Mouse (Mus musculus): ENCODE results near the gene Ugt1a9. TPM values are rescaled to one million over a fixed set of nuclear protein-coding genes. Genes with fewer than 3 reads are reported as not detected.

Ugt1a9 gene
- total RNA-seq, 2 experiments from 2014 or later = not detected

DNA sequence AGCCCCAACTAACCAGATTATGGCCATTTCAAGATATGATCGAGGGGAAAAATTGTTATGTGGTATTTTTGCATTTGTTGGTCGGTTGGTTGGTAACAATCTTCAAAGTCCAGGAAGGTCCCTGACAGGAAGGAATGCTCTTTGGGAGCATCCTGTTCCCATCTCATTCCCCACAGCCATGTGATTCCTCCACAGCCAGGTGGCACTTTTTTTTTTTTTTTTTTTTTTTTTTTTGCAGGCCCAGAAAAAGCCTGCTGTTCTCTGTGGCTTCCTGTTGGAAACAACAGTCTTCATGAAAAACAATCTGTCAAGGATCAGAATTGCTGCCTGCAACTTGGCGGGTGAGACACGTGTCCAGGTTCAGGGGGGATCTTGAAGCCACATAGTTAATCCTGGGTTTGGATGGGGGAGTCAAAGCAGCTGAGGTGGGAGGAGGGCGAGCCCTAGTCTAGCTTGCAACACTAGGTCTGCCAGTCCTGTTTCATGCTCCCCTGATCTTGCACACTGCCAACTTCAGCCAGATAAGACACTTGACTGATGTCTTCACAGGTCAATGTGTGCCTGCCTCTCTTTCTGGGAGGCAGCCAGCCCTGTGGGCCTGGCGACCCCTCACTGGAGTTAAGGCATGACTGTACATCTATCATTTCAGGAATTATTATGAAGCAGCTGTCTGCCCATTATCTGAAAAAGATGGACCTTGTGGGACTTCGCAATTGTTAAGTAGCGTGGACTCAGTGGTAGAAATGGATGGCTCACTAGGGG lies 188.5 kb downstream of the Ugt1a9 start:
- intact Hi-C loops (cut with DNase I) = no loop called here
- no peak for DNase-seq
- Histone ChIP-seq H3K4me3 (no peak overlapping the region), H3K27ac (no peak overlapping the region)
- no peak for TF ChIP-seq CTCF (IDR thresholded peaks at IDR 0.05)

DNA sequence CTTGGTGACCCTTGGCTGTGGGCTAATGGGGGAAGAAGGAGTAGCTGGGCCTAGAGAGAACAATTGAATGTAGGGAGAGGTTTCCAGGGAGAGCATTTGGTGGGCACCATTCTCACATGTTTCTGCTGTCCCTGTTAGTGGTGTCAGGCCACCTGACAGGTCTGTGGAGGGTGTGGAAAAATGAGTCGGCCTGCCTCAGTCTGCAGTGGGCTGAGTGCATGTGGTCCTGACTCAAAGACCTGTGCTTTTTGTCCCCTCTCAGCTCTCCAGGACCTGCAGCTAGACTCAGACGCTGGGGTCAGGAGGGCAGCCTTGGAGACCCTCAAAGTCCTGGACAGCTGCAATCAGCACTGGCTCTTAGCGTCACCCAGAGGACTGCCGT lies 189.0 kb downstream of the Ugt1a9 start:
- Histone ChIP-seq H3K4me3 (no peak overlapping the region), H3K27ac (no peak overlapping the region)
- DNase-seq = no peak
- no peak for TF ChIP-seq CTCF (IDR thresholded peaks at IDR 0.05)
- intact Hi-C loops (cut with DNase I) = no loop called here

DNA sequence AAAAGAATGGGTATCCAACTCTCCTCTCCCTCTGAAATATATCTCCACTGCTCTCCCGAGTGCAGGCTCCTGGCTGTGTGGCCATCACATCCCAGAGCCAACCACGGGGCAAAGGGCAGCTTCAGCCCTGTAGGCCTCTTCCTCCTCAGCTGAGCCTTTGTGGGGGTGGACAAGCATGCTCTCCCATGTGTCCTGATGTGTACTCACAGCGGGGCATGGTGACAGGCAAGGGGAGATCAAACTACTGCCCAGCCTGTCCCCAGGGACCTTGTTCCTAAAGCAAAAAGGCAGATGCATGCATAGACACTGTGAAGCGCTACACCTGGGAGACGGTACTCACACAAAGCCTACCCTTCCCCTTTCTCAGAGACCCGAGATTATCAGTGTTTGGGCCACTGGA lies 189.5 kb downstream of the Ugt1a9 start:
- H3K4me3 ChIP-seq = no peak overlapping the region
- DNase-seq = no peak
- intact Hi-C loops (cut with DNase I) = no loop called here
- no peak for TF ChIP-seq CTCF (IDR thresholded peaks at IDR 0.05)
- no peak overlapping the region for H3K27ac ChIP-seq

DNA sequence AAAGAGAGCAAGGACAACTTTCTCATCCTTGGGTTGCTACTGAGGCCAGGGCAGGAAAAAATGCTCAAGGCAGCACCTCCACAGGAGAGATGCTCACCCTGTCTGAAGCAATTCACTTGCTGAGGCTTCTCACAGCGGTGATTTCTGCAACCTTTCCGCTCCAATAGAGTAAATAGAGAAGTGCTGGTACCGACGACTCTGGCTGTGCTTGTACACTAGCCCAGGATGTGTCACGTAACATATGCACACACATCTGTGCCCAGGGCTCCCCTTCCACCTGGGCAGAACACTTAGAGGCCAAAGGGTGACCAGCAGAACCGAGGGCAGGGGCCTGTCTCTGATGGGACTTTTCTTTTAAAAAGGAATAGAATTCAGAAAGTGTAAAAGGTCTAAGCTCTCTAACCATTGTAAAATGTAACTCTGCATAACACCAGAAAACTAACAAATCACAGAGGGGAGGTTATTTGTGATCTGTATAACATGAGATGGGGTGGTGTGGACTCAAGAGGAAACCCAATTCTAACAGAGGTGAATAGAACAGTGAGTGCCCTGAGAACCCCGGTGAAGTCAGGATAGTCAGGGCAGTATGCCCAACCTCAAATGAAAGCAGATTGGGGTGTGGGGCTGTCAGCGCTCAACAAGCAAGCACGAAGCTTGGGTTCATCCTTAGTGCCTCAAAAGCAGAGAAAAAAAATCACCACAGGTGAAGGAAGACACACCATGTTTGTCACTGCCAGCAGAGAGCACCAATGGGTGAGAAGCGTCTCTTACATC lies 190.2 kb downstream of the Ugt1a9 start:
- intact Hi-C loops (cut with DNase I) = no loop called here
- TF ChIP-seq CTCF (IDR thresholded peaks at IDR 0.05) = no peak
- no peak for DNase-seq
- no peak overlapping the region for H3K4me3 ChIP-seq
- H3K27ac ChIP-seq = no peak overlapping the region

DNA sequence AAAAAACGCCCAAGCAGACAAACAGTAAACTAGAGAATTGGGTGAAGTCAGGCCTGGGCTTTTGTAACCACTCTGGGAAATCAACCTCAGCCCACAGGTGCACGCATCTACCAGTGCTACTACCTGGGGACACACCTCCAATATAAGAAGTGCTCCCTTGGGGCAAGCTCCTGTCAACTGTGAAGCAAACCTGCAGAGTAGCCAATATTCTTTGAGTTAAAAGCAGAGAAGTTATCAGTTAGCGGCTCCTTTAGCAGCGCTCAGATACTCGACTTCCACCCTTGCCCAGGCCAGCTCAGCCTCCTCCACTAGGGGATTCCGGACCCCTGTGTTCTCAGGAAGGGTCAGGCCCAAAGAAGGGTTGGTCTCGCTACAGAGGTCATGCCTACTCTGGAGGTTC lies 191.1 kb downstream of the Ugt1a9 start:
- intact Hi-C loops (cut with DNase I) = no loop called here
- TF ChIP-seq CTCF (IDR thresholded peaks at IDR 0.05) = no peak
- Histone ChIP-seq H3K4me3 (no peak overlapping the region), H3K27ac (no peak overlapping the region)
- DNase-seq = no peak

DNA sequence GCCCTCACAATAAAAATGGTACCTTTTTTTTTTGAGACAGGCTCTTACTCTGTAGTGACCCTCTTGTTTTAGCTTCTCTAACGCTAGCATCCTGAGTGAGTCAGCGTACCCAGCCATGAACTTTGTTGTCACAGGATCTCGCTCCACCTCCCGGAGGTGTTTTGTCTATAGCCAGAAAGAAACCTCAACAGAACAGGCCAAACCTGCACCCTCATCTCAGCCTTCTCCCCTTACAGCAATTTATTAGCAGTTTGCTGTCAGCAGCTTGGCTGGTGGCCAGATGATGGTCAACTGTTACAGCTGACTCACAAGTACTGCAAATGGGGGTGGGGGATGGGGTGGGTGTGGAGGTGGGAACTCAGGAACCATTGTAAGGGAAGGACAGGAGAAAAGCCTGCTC lies 191.7 kb downstream of the Ugt1a9 start:
- no peak for TF ChIP-seq CTCF (IDR thresholded peaks at IDR 0.05)
- H3K4me3 ChIP-seq = no peak overlapping the region
- intact Hi-C loops (cut with DNase I) = no loop called here
- no peak overlapping the region for H3K27ac ChIP-seq
- DNase-seq = no peak

DNA sequence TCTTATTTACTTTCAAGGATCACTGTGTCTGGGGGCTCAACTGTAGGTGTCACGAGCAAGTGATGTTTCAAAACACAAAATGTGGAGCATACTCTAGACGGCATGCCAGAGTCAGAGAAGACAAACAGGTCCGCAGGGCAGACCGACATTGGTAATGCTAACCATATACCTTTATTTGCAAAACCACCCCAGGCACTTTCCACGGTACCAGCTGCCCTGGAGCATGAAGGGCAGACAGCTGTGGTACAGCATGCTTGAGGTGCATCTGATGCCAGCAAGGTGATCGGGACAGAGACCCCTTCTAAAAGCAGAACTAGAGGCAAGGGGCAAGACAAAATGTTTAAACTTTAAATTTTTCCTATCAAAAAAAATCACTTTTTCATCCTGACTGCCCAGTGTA lies 192.4 kb downstream of the Ugt1a9 start:
- Histone ChIP-seq H3K4me3 (no peak overlapping the region), H3K27ac (no peak overlapping the region)
- DNase-seq = no peak

DNA sequence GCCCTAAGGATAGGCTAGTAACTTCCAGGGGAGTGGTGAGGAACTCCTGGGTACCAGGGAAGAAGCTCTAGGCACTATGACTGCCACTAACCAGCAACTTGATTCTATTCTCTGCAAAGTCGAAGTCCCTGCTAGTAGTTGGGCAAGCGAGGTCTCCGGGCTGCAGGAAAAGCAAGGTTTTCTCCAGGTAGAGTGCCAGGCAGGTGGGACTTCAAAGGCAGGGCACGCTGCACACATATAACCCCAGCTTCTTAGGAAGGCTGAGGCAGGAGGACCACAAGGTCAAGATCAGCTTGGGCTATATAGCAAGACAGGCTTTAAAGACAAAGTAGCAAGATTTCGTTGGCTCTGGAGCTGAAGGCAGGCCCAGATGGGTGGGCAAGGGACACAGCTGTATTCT lies 193.2 kb downstream of the Ugt1a9 start:
- intact Hi-C loops (cut with DNase I) = no loop called here
- DNase-seq = no peak
- Histone ChIP-seq H3K27ac (no peak overlapping the region), H3K4me3 (no peak overlapping the region)
- no peak for TF ChIP-seq CTCF (IDR thresholded peaks at IDR 0.05)

More for the DNA sequence above, 192.4 kb downstream of the Ugt1a9 start:
- no peak for TF ChIP-seq CTCF (IDR thresholded peaks at IDR 0.05)
- intact Hi-C loops (cut with DNase I) = no loop called here

DNA sequence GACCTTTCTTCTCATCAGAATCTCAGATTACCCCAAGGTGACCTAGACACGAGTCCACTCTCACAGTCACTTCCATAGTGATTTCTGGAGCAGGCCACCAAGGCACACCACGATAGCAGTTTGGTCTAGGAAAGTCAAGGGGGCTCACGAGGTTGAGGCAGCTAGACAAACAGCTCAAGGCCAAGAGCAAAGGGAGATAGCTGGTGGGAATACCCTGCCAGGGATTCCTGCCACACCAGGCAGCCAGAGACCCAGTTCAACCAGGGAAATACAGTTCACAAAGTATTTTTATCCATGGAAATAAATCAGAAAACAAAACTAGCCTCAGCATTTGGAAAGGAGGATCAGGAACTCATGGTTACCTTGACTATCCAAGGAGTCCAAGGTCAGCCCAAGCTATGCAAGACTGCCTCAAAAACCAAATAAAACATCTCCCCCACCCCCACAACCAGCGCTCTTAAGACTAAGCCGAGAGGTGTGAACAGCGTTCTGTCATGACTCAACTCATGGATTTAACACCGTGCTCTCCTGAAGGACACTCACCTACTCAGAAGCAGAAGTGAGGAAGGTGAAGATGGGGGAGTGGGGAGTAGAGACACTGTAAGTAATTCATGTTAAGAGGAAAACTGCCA lies 193.8 kb downstream of the Ugt1a9 start:
- TF ChIP-seq CTCF (IDR thresholded peaks at IDR 0.05) = no peak
- H3K4me3 ChIP-seq = no peak overlapping the region
- no peak for DNase-seq
- H3K27ac ChIP-seq = no peak overlapping the region
- intact Hi-C loops (cut with DNase I) = no loop called here

DNA sequence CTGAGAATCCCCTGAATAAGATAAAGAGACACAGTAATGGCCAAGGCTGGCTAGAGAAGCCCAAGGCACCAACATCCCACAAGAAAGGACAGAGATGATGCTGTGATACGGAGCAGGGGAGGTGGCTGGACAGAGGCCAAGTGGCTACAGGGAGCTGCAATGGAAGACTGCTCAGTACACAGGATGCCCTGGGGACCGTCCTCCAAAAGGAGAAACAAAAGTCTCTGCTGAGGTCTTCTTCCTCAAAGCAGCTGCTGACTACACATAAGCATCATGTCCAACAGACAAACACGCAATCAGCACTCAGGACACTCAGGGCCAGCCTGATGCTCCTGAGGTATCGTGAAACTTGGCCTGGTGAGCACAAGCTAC lies 194.3 kb downstream of the Ugt1a9 start:
- DNase-seq = no peak

DNA sequence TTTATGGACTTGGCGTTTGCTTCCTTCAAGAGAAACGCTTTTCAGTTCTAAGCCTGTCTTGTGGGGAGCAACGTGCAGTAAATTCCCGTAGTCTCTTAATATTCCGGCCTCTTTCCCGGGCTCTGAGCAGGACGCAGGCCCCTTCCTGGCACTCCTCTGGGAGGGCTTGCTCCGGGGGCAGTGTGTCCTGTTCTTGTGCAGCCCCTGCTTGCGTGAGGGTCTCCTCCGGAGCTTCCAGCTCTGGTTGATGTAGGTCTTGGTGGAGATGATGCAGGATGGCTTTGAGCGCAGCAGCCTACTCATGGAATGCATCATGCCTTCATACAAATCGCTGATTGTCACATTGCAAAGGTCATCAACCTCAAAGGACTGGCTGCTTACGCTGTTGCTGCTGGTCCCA lies 195.5 kb downstream of the Ugt1a9 start:
- H3K27ac ChIP-seq = no peak overlapping the region

More for the DNA sequence above, 194.3 kb downstream of the Ugt1a9 start:
- Histone ChIP-seq H3K27ac (no peak overlapping the region), H3K4me3 (no peak overlapping the region)
- no peak for TF ChIP-seq CTCF (IDR thresholded peaks at IDR 0.05)
- intact Hi-C loops (cut with DNase I) = no loop called here

DNA sequence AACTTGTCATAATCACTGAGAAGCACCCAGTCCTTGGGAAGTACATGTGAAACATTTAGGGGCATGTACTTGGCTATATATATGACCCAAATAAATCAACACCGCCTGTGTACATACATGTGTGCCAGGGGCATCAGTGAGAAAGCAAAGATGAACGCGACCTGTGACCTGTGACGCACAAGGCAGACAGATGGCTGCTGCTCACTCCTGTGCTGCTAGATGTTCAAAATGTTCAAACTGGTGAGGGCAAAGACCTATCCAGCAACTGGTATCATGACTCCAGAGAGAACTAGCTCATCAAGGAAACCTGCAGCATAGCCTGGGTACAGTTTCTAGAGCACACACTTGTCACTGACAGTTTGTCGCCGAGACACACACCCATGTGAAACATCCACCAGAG lies 196.9 kb downstream of the Ugt1a9 start:
- DNase-seq = no peak
- no peak overlapping the region for H3K27ac ChIP-seq
- TF ChIP-seq CTCF (IDR thresholded peaks at IDR 0.05) = no peak
- intact Hi-C loops (cut with DNase I) = no loop called here
- no peak overlapping the region for H3K4me3 ChIP-seq

More for the DNA sequence above, 195.5 kb downstream of the Ugt1a9 start:
- no peak overlapping the region for H3K4me3 ChIP-seq
- no peak for DNase-seq
- intact Hi-C loops (cut with DNase I) = no loop called here
- no peak for TF ChIP-seq CTCF (IDR thresholded peaks at IDR 0.05)

DNA sequence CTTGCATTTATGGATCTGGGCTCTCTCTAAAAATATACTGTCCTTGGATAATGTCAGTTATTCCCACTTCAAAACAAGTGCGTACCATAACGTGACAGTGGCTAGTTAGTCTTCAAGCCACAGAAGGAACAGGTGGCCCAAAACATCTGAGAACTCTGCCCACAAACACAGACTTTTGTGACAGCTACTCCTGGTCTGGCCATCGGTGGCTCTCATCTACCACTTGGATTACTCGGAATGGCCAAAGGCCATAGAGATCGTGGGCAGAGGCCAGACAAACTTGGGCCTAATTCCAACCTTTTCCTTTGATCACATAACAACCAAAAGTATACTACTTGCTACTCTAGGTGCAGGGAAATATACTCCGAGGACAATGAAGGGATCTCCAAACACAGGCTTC lies 197.5 kb downstream of the Ugt1a9 start:
- intact Hi-C loops (cut with DNase I) = no loop called here
- no peak for TF ChIP-seq CTCF (IDR thresholded peaks at IDR 0.05)
- no peak for DNase-seq
- Histone ChIP-seq H3K4me3 (no peak overlapping the region), H3K27ac (no peak overlapping the region)

Other genes starting within 250 kb of the Ugt1a9 start
- 10 to 100 TPM; 31.3 to 32.9 TPM for gene Dgkd, start 217.5 kb upstream of the Ugt1a9 start, total RNA-seq (2021)
- gene Usp40, start 62.2 kb upstream of the Ugt1a9 start, total RNA-seq (2021) = 10 to 100 TPM; 10.1 to 10.5 TPM
- gene Ugt1a10, start 15.4 kb upstream of the Ugt1a9 start, total RNA-seq (2021) = not detected
- not detected for gene Ugt1a8, start 17.0 kb downstream of the Ugt1a9 start, total RNA-seq (2021)
- gene Ugt1a7c, start 24.3 kb downstream of the Ugt1a9 start, total RNA-seq (2021) = under 1 TPM in 1 of 2 experiments, not detected in 1; 0.59 TPM
- gene Ugt1a6b, start 32.5 kb downstream of the Ugt1a9 start, total RNA-seq (2021) = under 1 TPM; 0.17 to 0.46 TPM
- gene Ugt1a6a, start 64.0 kb downstream of the Ugt1a9 start, total RNA-seq (2021) = under 1 TPM; 0.10 to 0.45 TPM
- gene Ugt1a5, start 95.2 kb downstream of the Ugt1a9 start, total RNA-seq (2021) = under 1 TPM; 0.14 to 0.23 TPM
- gene Ugt1a2, start 129.8 kb downstream of the Ugt1a9 start, total RNA-seq (2021) = not detected
- not detected for gene Dnajb3, start 135.0 kb downstream of the Ugt1a9 start, total RNA-seq (2021)
- gene Ugt1a1, start 141.2 kb downstream of the Ugt1a9 start, total RNA-seq (2021) = not detected
- not detected for gene Mroh2a, start 156.2 kb downstream of the Ugt1a9 start, total RNA-seq (2021)
- gene Hjurp, start 206.8 kb downstream of the Ugt1a9 start, total RNA-seq (2021) = 1 to 10 TPM; 6.1 to 6.6 TPM
- not detected for gene Trpm8, start 206.9 kb downstream of the Ugt1a9 start, total RNA-seq (2021)

All from gastrocnemius, adult 2 months (tissue).